Mouse (Mus musculus) kidney, adult 2 months (tissue): ENCODE data around the gene Gm7075. TPM values are rescaled to one million over a fixed set of nuclear protein-coding genes. Genes with fewer than 3 reads are reported as not detected.
A peak's percentile ranks its signal among the peaks of the same experiment; 100 is the strongest.
"Not testable (repeated sequence)": the region's sequence is repeated elsewhere in the genome, so short reads cannot be mapped to it uniquely, and the experiment has no call there.

Experiments used
- DNase-seq: peaks from one replicate; pipeline ENCODE4 v3.0.0; 2021
- H3K27ac ChIP-seq: fragments of 200-500 bp; 2 replicates; pipeline ENCODE4 v1.5.1; 2012; ENCODE audit warnings: low read depth, low read length, control low read depth, inconsistent platforms; ENCODE audit not compliant: insufficient read depth
- H3K27me3 ChIP-seq: fragments of 200-500 bp; replicated peaks from 2 replicates; pipeline ENCODE4 v1.6.1; 2012; ENCODE audit warnings: mild to moderate bottlenecking, moderate library complexity, low read length, inconsistent platforms; ENCODE audit not compliant: control insufficient read depth, insufficient read depth
- H3K36me3 ChIP-seq: fragments of 200-500 bp; 2 replicates; pipeline ENCODE4 v1.6.1; 2012; ENCODE audit warnings: mild to moderate bottlenecking, moderate library complexity, low read length, inconsistent platforms; ENCODE audit not compliant: control insufficient read depth, insufficient read depth
- H3K4me1 ChIP-seq: fragments of 200-500 bp; 2 replicates; pipeline ENCODE4 v1.6.1; 2011; ENCODE audit warnings: low read length; ENCODE audit not compliant: control insufficient read depth, insufficient read depth
- H3K4me3 ChIP-seq: fragments of 200-500 bp; 2 replicates; pipeline ENCODE4 v1.5.1; 2011; ENCODE audit warnings: mild to moderate bottlenecking, low read depth, low read length, control low read depth; ENCODE audit not compliant: insufficient read depth
- CTCF ChIP-seq: fragments of 200-500 bp; conservative IDR thresholded peaks from 2 replicates; pipeline ENCODE4 v1.5.1; 2011; ENCODE audit warnings: low read depth, mild to moderate bottlenecking, control low read depth, low read length, moderate library complexity, mixed read lengths; ENCODE audit not compliant: insufficient read depth, insufficient read length
- POLR2A ChIP-seq: fragments of 200-500 bp; IDR thresholded peaks from one replicate; pipeline ENCODE4 v1.6.1; 2011; ENCODE audit warnings: low read depth, low read length, control low read depth
- WGBS: fragments of 180-500 bp; shearing (Covaris S2); methylation state at CpG from one replicate; pipeline ENCODE4 v1.1.7; 2018; 5-methylcytosine and 5-hydroxymethylcytosine counted together
- polyA plus RNA-seq: library from polyadenylated mRNA; depleted of rRNA; stranded (reverse); fragments of >200 nt; gene quantifications from 2 replicates; pipeline ENCODE4 v1.2.3, GENCODE M21; 2012

The Gm7075 gene
- polyA plus RNA-seq, 1 experiment = not detected

- WGBS = 61% methylated on average over 10 of the region's 10 CpGs
- H3K4me3 ChIP-seq = peak overlapping the region; percentile 21
- H3K4me1 ChIP-seq = peaks cover 4% of the 10 kb centered on the region; the same call in 1 of the 2 replicates
- peak overlapping the region; percentile 96 for H3K27ac ChIP-seq
- peak; percentile 86 for DNase-seq
- peaks cover 9% of the 10 kb centered on the region; the same call in 1 of the 2 replicates for H3K36me3 ChIP-seq
- no peak for TF ChIP-seq POLR2A
- TF ChIP-seq CTCF = no peak
- H3K27me3 ChIP-seq = no peaks in the 10 kb centered on the region
Measured at GRCm38 (mm10) chr10:63396963-63397362, 24.6 kb downstream of the Gm7075 start.

DNA sequence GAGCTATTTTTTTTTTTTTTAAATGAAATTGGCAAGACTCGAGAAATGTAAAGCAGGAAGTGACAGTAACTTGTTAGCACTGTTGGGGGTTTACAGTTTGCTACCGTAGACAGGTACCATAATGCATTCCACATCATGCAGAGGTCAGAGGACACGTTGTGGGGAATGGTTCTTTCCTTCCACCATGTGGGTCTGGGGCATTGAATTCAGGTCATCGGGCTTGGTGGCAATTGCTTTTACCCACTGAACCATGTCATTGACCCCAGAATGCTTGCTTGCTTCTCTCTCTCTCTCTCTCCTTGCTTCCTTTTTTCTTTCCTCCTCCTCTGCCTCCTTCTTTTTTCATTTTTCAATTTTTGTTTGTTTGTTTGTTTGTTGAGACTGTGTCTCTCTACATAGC lies 32.6 kb downstream of the Gm7075 start:
- TF ChIP-seq POLR2A = no peak
- no peak for TF ChIP-seq CTCF
- H3K27me3 ChIP-seq = no peaks in the 10 kb centered on the region
- peaks cover 8% of the 10 kb centered on the region for H3K4me1 ChIP-seq
- WGBS = 30% methylated on average over 4 of the region's 4 CpGs
- DNase-seq = peak; percentile 63
- no peak overlapping the region for H3K27ac ChIP-seq
- no peak overlapping the region for H3K4me3 ChIP-seq
- H3K36me3 ChIP-seq = no peaks in the 10 kb centered on the region

DNA sequence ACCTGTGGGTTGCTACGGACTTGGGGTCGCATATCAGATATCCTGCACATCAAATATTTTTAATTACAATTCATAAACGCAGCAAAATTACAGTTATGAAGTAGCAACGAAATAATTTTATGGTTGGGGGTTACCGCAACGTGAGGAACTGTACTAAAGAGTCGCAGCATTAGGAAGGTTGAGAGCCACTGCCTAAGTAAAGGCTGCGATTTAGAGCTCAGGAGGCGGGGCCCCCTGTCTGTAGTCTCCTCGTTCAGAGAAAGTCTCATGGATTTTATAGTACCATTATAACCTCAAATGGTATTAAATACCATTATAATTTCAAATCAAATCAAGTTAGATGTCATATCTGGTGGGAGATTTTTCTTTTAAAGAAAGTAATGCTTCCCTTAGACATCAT lies 34.6 kb downstream of the Gm7075 start:
- Histone ChIP-seq H3K36me3 (no peaks in the 10 kb centered on the region), H3K27me3 (no peaks in the 10 kb centered on the region), H3K4me3 (peak overlapping the region; percentile 61), H3K4me1 (peaks cover 8% of the 10 kb centered on the region), H3K27ac (no peak overlapping the region)
- 2% methylated on average over 10 of the region's 10 CpGs for WGBS
- DNase-seq = no peak
- TF ChIP-seq CTCF = no peak
- no peak for TF ChIP-seq POLR2A

GRCm38 (mm10) chr10:63386444-63386843 lies 35.1 kb downstream of the Gm7075 start:
- Histone ChIP-seq H3K4me1 (peaks cover 8% of the 10 kb centered on the region), H3K27me3 (no peaks in the 10 kb centered on the region), H3K36me3 (no peaks in the 10 kb centered on the region), H3K27ac (peak overlapping the region; percentile 28; the same call in 1 of the 2 replicates), H3K4me3 (peak overlapping the region; percentile 61)
- peak; percentile 94 for DNase-seq
- WGBS = under 1% methylated on average over 19 of the region's 19 CpGs
- TF ChIP-seq POLR2A (peak; percentile 71), CTCF (no peak)

- not testable (repeated sequence) for H3K4me3 ChIP-seq, H3K27me3 ChIP-seq, H3K27ac ChIP-seq, H3K4me1 ChIP-seq, DNase-seq, H3K36me3 ChIP-seq
- 22% methylated on average over 5 of the region's 5 CpGs for WGBS
Measured at GRCm38 (mm10) chr10:63385897-63386296, 35.7 kb downstream of the Gm7075 start.

DNA sequence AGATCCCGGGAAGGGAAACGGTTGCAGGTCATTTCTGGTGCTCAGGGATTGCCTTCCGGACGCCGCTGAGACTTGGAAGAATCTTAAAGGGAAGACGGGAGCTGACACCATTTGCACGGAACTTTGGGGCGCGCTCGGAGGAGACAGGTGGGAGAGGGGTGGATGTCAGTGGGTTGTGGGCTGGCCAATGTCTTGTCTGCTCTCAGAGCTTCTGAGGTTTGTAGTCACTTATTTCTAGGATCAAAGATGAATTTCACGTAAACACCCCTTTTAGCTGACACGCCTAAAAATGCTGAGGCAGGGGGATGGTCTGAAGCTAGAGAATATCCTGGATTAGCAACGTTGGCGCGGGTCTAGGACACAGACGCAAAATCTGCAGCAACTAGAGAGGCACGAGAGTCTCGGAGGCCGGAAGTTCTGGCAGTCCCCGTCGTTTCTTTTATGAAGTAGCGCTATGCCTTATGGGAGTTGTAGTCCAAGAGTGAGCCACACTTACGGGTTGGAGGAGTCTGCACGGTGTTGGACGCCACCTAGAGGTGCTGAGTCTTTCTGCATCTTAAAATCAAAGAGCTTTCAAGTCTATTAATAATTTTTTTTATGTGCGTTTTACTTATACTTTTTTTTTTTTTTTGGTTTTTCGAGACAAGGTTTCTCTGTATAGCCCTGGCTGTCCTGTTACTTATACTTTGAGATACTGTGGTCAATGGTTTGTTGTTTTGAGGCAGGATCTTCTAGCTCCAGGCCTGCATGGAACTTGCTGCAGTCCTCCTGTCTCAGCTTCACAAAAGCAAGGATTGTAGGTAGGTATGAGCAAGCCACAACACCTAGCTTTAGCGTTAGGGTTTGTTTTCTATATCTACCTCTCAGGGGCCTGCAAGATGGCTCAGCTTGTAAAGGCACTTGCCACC lies 39.0 kb downstream of the Gm7075 start, which contains the start of gene Dnajc12:
Dnajc12 (plus strand) TSS at position 72 of the 908 bp plus-strand sequence.
- Histone ChIP-seq H3K4me3 (peak within 1 kb of the TSS; percentile 84), H3K27me3 (no peaks in the 10 kb centered on the region), H3K4me1 (no peaks in the 10 kb centered on the region), H3K27ac (peak within 1 kb of the TSS; percentile 81), H3K36me3 (no peaks in the 10 kb centered on the region)
- under 1% methylated on average over 28 of the region's 28 CpGs for WGBS
- TF ChIP-seq POLR2A (peak; percentile 86), CTCF (peak; percentile 89)
- peak; percentile 95 for DNase-seq

DNA sequence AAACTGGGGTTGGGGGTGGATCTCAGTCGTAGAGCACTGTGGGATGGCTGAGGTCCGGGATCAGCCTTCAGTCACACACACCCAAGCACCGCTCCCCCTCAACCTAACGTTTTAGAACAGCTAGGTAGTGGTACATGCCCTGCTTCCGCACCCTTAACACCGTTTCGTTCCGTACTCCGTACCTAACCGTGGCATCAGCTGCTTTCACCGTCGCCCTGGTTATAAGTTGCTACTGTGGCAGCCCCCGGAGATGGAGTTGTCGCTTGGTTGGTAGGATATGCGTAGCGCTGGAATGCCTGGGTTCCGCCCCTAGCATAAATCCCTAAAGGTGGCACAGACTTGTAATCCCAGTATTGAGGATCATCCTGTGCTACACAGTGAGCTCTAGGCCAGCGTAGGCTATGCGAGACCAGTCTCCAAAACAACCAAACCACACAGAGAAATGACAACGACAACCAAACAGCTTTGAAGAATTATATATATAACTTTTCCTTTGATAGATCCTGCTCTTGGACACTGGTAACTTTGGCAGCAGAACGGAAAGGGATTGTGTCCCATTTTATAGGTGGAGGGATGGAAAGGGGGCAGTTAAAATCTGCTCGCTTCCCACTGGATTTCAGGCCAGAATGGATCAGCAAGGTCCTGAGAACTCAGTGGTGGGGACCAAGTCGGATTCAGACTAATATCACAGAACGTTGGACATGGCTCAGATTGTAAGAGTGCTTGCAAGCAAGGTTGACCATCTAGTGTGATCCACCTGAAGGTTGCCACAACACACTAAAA lies 39.9 kb downstream of the Gm7075 start, which contains the start of gene Sirt1:
Sirt1 (minus strand) TSS at position 207 of the 783 bp plus-strand sequence.
- TF ChIP-seq CTCF (no peak), POLR2A (no peak)
- peak within 1 kb of the TSS; percentile 81 for H3K27ac ChIP-seq
- DNase-seq = no peak
- H3K36me3 ChIP-seq = no peaks in the 10 kb centered on the region
- H3K4me1 ChIP-seq = no peaks in the 10 kb centered on the region
- H3K27me3 ChIP-seq = no peaks in the 10 kb centered on the region
- 4% methylated on average over 24 of the region's 24 CpGs for WGBS
- peak within 1 kb of the TSS; percentile 84 for H3K4me3 ChIP-seq
